21 mouse cellular contexts compared by ENCODE assay signal in genomic region chr5:67813334-67813733, GRCm38 (mm10). TPM values are rescaled to one million over a fixed set of nuclear protein-coding genes. Genes with fewer than 3 reads are reported as not detected.
DNase-seq lines count a peak whose midpoint lies in the region; ATAC-seq and TF ChIP-seq lines count a peak whose summit lies in the region.
"Had no signal": no experiment of that assay in that cellular context is flagged by ENCODE, and none has a peak within 500 bp of the region (broad histone marks: within the 10 kb centered on the region; RNA-seq: fewer than 3 reads in every experiment).

No protein-coding gene starts in this region.

- TF ChIP-seq EP300 in liver, postnatal 0 days (IDR thresholded peaks at IDR 0.05; ENCODE audit: low read depth), result peak; percentile 89

- H3K27ac ChIP-seq in heart, embryonic 10.5 days, result no peak overlapping the region
- peak overlapping the region; percentile 68 for H3K27ac ChIP-seq in liver, embryonic 11.5 days (ENCODE audit: low read depth, low read length)
- no peak overlapping the region; the same call in 1 of the 2 replicates for H3K27ac ChIP-seq in liver, postnatal 0 days (ENCODE audit: low read depth)
- H3K27ac ChIP-seq: embryonic facial prominence, embryonic 12.5 days; gastrocnemius, adult 2 months; hindbrain, postnatal 0 days; left cerebral cortex, adult 2 months; midbrain, embryonic 12.5 days had no signal

- peak overlapping the region; percentile 68 for H3K4me2 ChIP-seq in liver, embryonic 11.5 days
- H3K4me2 ChIP-seq in liver, postnatal 0 days (ENCODE audit: low read depth, low read length), result peak overlapping the region; percentile 59
- H3K4me2 ChIP-seq: embryonic facial prominence, embryonic 12.5 days; midbrain, embryonic 12.5 days had no signal

- H3K36me3 ChIP-seq in heart, embryonic 10.5 days, result no peaks in the 10 kb centered on the region
- H3K36me3 ChIP-seq in liver, embryonic 11.5 days (ENCODE audit: control insufficient read depth, insufficient read depth, low read length), result peaks cover 2% of the 10 kb centered on the region; the same call in 1 of the 2 replicates
- H3K36me3 ChIP-seq in liver, postnatal 0 days (replicated peaks; ENCODE audit: insufficient read depth, low read length), result peaks cover 10% of the 10 kb centered on the region
- H3K36me3 ChIP-seq: embryonic facial prominence, embryonic 12.5 days; midbrain, embryonic 12.5 days had no signal

- 76% methylated on average over 5 of the region's 5 CpGs for WGBS in heart, embryonic 10.5 days
- 55% methylated on average over 5 of the region's 5 CpGs for WGBS in liver, embryonic 11.5 days
- WGBS in liver, postnatal 0 days (ENCODE audit: insufficient replicate concordance), result 59% methylated on average over 5 of the region's 5 CpGs

- ATAC-seq in liver, embryonic 11.5 days (replicated peaks; ENCODE audit: low FRiP score), result peak; percentile 76
- no peak for ATAC-seq in liver, postnatal 0 days
- ATAC-seq in monocyte, adult 5-6 weeks (replicated peaks; ENCODE audit: insufficient number of reproducible peaks, low FRiP score, low TSS enrichment, poor library complexity, severe bottlenecking), result no peak
- ATAC-seq: forebrain, embryonic 14.5 days; hindbrain, postnatal 0 days; intestine, embryonic 16.5 days; lung, postnatal 0 days had no signal

- no peaks in the 10 kb centered on the region for H3K27me3 ChIP-seq in heart, embryonic 10.5 days (ENCODE audit: insufficient read depth, poor library complexity, severe bottlenecking)
- no peaks in the 10 kb centered on the region for H3K27me3 ChIP-seq in liver, embryonic 11.5 days (replicated peaks; ENCODE audit: control insufficient read depth, insufficient read depth, low read length)
- no peaks in the 10 kb centered on the region for H3K27me3 ChIP-seq in liver, postnatal 0 days (ENCODE audit: insufficient read depth, low read length)
- H3K27me3 ChIP-seq: embryonic facial prominence, embryonic 12.5 days; midbrain, embryonic 12.5 days had no signal

- H3K4me1 ChIP-seq in heart, embryonic 10.5 days, result peaks cover 8% of the 10 kb centered on the region
- H3K4me1 ChIP-seq in liver, embryonic 11.5 days (replicated peaks; ENCODE audit: control insufficient read depth, insufficient read depth, low read length), result peaks cover 20% of the 10 kb centered on the region
- peaks cover 10% of the 10 kb centered on the region for H3K4me1 ChIP-seq in liver, postnatal 0 days (ENCODE audit: insufficient read depth)
- H3K4me1 ChIP-seq: midbrain, embryonic 12.5 days had no signal

- TF ChIP-seq CTCF in liver, postnatal 0 days (IDR thresholded peaks at IDR 0.05; ENCODE audit: low read depth), result no peak

- no peaks in the 10 kb centered on the region for H3K9me3 ChIP-seq in heart, embryonic 10.5 days
- H3K9me3 ChIP-seq in liver, embryonic 11.5 days (ENCODE audit: control insufficient read depth, low read length), result no peaks in the 10 kb centered on the region
- no peaks in the 10 kb centered on the region for H3K9me3 ChIP-seq in liver, postnatal 0 days (ENCODE audit: low read length)
- H3K9me3 ChIP-seq: embryonic facial prominence, embryonic 12.5 days; midbrain, embryonic 12.5 days had no signal

- H3K4me3 ChIP-seq in heart, embryonic 10.5 days, result peak overlapping the region; percentile 18; the same call in 1 of the 2 replicates
- H3K4me3 ChIP-seq in liver, embryonic 11.5 days (ENCODE audit: low read depth, low read length), result peak overlapping the region; percentile 59
- H3K4me3 ChIP-seq in liver, postnatal 0 days (ENCODE audit: low read depth, low read length), result peak overlapping the region; percentile 47
- H3K4me3 ChIP-seq: embryonic facial prominence, embryonic 12.5 days; gastrocnemius, adult 2 months; left cerebral cortex, adult 2 months; midbrain, embryonic 12.5 days had no signal

- peak overlapping the region; percentile 75 for H3K9ac ChIP-seq in liver, embryonic 11.5 days (ENCODE audit: low read depth, low read length)
- H3K9ac ChIP-seq in liver, postnatal 0 days (replicated peaks), result peak overlapping the region; percentile 47; the same call in 1 of the 2 replicates
- H3K9ac ChIP-seq: embryonic facial prominence, embryonic 12.5 days; midbrain, embryonic 12.5 days had no signal

- DNase-seq in heart, embryonic 10.5 days (ENCODE audit: low spot score), result no peak
- no peak for DNase-seq in heart, adult 11 months
- peak; percentile 54 for DNase-seq in c-Kit-positive CD71-positive TER-119-negative erythroid progenitor cells, embryonic 14.5 days (ENCODE audit: low read depth)
- no peak for DNase-seq in liver, embryonic 11.5 days (ENCODE audit: low spot score)
- DNase-seq in liver, postnatal 0 days, result no peak
- no peak for DNase-seq in thymus, postnatal 14 days
- no peak for DNase-seq in gastrocnemius, postnatal 10 days
- DNase-seq: adrenal gland, postnatal 36 days; cerebellum, adult 18-20 months; cerebellum, postnatal 25 days; gastrocnemius, adult 2 months; layer of hippocampus, adult 9-11 months; right cerebral cortex, postnatal 14 days had no signal

RNA-seq across cellular contexts. Expression of gene Atp8a1, which starts 33.9 kb away (rescaled TPM):
- polyA plus RNA-seq in heart, embryonic 10.5 days (2016; fragmentation: Nextera tagmentation; extraction: Ambion mirVana), result 16.2 and 19.9 TPM in 2 replicates
- polyA plus RNA-seq in liver, embryonic 11.5 days (2014; fragmentation: Nextera tagmentation; extraction: Ambion mirVana), result 60.5 and 73.8 TPM in 2 replicates
- 17.1 and 18.5 TPM in 2 replicates for polyA plus RNA-seq in liver, postnatal 0 days (2015; fragmentation: Nextera tagmentation; extraction: Ambion mirVana)
- 30.1 to 51.4 TPM (median 30.5 TPM) in 3 replicates for total RNA-seq in monocyte, adult 5-6 weeks (2017)
- 10 to 100 TPM in 1 of 2 experiments, 1 to 10 TPM in 1; 9.7 to 11.3 TPM for total RNA-seq in gastrocnemius, postnatal 10 days (2021)
